Mouse (Mus musculus): ENCODE measurements at regions not wholly inside any gene's neighbourhood (a gene's known extent, or its start where the extent isn't known, plus 50 kb on each side); places are given as distances from the start of the nearest gene placed in this dataset.

GRCm38 (mm10) chr11:33061570-33061969, 85.6 kb downstream of the Fgf18 start:
- DNase-seq = no peak

DNA sequence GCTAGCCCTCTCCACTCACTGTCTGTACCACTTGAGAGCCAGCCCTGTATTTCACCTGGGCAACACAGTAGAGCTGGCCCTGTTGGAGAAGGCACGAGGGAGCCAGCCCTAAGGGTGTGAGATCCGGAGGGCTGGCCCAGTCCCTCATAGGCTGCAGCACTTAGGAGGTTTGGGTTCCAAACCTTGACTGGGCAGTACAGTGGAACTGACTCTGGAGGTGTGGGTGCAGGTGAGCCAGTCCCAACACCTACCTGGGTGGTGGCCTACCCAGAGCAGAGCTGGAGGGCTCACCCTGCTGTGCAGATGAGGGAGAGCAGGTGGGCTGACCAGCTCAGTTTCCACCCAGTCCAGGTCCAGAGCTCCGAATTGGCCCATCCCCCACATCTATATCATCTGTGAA, 86.8 kb downstream of the Fgf18 start:
- no peak for DNase-seq

DNA sequence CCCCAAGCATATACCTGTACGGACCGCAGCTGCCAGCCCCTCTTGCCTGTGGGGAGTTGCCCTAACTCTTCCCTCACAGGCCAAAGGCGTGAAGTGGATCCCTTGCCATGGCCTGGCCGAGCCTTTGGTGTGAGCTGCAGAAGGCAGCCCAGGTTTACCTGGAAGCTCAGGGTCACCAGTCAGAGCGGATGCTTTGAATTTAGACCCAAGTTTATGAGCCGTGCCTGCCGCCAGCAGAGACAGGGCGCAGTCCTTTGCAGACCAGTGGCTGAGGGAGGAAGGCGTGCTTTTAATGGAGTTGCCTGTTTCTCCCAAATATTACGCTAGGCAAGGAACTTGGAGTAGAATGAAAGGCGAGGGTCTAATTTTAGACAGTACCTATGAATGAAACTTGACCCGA, 97.0 kb downstream of the Fgf18 start:
- no peak for DNase-seq

DNA sequence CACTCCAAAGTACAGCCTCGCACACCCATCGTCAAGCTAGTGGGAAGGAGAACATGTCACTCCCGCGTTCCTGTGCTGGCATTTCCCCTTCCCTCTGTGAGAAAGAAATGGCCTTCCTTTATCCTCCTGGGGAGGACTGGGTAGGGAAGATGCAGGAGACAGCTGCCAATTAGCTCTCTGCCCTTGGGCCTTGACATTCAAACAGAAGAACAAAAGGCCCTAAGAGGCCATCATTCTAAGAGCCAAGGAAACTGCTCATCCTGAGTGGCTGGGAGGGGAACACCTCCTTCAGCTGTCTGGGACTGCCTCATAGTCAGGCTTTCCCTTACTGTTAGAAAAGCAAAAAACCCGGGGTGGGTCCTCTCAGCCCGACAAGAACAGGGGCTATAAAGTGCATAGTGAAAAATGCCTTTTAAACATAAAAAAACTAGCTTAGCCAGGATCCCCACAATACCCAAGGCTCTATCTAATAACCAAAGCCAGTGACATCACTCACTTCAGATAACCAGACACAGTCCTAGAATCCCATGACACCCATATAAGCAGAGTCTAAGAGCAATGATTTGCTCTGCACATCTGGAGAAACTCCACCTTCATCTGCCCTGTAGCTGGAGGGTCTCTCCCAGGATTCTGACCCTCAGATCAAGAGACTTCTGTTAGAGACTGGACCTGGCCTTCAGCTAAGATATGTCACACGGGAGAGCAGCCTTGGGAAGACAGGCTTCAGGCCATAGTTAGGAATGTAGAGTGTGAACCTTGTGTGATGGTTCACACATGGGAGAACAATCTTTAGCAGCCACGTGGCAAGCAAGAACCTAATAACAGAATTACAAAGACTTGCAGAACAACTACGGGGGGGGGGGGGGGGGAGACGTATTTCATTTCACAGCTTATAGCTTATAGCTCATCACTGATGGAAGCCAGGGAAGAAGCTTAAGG, 107.1 kb downstream of the Fgf18 start:
- DNase-seq = no peak

DNA sequence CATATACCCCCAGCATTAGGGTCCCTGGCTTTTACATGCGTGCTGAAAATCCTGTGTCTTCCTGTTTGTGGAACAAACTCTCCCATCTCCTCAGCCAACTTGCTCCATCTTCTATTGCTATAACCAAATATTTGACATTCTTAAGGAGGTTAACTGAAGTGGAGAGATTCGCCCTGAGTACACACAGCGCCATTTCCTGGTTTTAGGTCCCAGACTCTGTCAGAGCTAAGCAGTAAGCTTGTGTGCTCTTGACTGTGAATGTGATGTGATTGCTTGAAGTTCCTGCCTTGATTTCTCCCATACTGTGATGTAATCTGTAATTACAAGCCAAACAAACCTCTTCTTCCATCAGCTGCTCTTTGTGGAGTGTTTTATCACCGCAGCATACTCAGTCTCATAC, 110.8 kb downstream of the Fgf18 start:
- no peak for DNase-seq

DNA sequence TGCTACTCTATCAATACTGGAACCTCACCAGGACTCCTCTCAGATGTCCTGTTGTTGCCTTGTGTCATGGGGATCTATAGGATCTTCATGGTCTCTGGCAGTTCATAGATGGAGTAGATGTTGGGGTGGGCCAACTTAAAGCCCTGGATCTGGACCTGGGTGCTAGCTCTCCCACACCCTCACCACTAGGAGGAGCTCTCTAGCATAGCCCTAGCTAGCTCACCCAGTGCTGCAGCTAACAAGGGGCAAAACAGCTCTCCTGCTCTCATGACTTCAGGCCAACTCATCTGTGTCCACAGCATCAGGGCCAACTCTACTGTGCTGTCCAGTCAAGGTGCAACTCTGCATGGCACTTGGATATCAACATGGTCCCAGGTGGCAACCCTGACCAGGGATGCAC, 118.3 kb downstream of the Fgf18 start:
- no peak for DNase-seq

- DNase-seq = no peak
These were observed 120.1 kb downstream of the Fgf18 start for GRCm38 (mm10) chr11:33027121-33027520.

GRCm38 (mm10) chr11:33013229-33014185, 133.7 kb downstream of the Fgf18 start:
- no peak for DNase-seq

DNA sequence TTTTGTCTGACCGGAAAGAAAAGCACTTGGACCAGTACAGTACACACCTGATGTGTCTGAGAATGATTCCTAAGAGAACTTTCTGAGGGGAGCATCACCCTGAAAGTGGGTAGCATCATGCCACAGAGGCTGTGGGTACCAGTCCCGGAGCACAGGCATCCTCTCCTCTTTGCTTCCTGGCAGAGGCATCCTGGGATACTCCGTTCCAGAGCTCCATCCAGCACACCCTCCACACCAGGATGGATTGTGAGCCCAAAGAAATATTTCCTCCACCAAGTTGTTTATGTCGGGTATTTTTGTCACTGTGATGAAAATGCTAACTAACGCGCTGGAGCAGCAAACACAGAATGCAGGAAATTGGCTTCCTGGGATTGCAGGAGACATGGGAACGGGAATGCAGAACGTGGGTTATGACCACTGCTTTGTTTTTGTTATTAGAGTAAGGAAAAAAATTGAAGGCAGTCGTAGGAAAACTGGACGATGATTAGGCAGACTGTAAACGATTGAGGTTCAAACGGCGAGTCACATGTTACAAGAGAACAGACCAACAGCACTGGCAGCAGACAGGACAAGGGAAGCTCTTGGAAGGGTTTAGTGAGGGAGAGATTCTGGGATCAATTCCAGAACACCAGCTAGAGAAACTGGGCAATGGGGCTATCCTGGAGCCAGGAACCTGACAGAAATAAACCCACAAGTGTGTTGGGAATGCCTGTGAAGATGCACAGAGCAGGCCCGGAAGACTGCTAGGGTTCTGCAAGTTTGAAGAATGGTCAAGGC, 134.6 kb downstream of the Fgf18 start:
- DNase-seq = no peak

DNA sequence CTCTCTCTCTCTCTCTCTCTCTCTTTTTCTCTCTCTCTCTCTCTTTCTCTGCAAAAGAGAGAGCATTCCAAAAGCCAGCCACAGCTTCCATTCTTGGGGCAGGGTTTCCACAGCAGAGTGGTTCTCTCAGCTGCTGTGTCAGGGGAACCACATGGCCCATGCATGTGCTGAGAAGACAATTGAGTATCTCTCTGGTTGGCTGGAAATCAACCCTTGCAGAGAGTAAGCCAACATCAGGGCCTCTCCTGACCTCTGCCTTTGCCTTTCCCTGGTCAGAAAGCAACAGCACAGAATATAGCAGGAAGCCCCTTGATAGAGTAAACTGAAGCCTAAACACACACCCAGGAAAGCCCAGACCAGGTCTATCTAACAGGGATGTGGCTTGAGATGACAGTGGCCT, 138.6 kb downstream of the Fgf18 start:
- no peak for DNase-seq

DNA sequence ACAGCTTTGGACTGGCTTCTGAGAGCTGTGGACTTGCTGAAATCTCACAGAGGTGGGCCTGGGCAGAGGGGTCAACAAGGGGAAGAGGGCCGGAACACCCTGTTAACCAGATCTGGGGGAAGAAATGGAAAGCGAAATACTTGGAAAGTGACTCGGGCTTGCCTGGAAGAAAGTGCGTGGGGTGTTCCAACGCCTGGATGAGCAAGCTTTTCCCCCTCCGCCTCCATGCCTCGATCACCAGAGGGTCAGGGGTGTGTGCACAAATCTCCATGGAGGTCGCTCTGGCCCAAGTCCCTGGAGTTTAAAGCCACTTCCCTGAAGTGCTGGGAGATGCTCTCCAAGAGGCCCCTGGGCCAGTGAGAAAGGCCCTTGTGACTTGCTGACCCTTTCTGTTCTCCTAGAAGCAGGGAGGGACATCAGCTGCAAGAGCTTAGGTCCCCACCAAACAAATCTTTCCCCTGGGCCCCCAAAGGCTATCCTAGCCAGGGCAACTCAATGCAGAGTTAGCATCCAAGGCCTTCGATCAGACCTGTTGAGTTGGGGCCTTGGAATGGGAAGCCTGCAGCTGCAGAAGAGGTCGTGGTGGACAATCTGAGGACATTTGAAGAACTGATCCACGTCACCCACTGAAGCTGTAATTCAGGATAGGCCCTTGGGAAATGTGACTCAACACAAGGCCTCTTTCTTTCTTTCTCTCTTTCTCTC, 139.2 kb downstream of the Fgf18 start:
- DNase-seq = no peak

DNA sequence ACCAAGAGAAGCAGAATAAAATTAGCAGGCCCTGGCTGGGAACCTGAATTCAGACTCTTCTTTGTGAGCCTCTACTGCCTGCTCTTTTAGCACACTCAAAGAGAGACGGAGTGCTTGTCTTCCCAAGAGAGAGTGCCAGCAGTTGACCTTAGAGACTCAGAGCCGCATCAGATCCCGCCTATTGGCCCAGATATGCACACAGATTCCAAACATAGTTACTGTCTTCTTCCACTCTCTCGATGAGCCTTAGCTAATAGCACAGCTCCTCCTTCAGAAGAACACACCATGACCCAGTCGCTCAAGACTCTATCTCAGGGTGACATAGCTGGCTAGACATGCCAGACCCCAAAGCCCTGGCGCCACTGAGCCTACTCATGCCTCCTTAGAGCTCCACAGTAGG, 139.8 kb downstream of the Fgf18 start:
- no peak for DNase-seq

DNA sequence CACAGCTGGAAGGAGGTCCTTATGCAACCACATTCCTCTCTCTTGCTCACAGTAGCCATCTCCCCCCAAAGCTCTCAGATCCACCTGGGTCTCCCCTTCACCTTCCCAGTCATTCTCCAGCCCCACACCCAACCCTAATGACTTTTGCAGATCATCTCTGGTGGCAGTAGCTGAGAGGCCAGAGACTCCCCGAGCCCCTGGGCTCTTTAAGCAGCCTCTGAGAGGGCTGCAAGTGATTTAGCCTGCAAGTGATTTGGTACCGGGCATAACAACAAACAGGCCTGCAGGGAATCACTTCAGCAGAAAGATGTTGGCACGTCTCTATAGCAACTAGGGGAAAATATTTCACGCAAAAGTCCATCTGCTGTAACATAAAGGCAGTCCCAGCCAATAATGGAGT, 142.0 kb downstream of the Fgf18 start:
- no peak for DNase-seq

GRCm38 (mm10) chr11:33004603-33005002, 142.6 kb downstream of the Fgf18 start:
- DNase-seq = no peak

DNA sequence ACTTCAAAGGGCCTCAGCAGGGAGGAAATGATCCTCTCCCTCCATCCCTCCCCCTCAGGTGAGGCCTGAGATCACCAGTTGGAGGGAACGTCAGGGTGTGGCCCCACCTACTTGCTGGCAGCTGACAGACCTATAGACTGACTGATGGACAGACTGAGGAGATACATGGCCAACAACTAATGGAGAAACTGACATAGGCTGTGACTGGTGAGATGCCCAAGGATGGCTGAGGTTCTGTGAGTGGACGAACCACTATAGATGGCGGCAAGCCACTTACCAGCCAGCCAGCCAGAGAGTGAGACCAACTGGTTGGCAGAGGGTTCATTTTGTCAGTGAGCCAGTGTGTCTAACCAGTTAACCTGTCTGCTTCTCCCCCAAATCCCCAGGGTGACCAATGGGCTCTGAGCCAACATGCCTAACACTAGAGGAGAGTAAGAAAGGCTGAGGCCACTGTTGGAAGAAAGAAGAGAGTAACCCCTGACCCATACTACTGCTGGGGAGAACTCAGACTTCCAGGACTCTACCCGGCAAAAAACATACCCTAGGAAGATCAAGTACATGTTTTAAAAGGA, 147.4 kb downstream of the Fgf18 start:
- peak in 1 of 2 experiments; percentile 4 for DNase-seq

GRCm38 (mm10) chr11:32998687-32999605, 148.3 kb downstream of the Fgf18 start:
- no peak for DNase-seq

DNA sequence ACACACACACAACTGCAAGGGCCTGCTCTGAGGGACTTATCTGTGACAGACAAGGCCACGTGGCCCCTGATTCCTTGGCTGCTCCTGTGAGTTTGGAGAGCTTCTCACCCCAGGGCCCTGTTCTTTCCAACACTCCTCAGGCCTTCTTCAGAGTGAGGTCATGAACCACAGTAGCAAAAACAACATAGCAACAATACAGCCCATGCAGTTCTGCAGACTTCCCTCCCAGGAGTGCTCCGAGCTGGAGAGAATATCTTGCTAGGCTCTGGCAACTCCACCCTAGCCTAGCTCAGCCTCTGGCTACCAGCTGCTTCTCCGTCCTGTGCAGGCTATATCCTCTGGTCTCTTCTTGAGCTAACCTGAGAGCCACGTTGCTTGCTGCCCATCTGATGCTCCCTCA, 152.8 kb downstream of the Fgf18 start:
- no peak for DNase-seq

DNA sequence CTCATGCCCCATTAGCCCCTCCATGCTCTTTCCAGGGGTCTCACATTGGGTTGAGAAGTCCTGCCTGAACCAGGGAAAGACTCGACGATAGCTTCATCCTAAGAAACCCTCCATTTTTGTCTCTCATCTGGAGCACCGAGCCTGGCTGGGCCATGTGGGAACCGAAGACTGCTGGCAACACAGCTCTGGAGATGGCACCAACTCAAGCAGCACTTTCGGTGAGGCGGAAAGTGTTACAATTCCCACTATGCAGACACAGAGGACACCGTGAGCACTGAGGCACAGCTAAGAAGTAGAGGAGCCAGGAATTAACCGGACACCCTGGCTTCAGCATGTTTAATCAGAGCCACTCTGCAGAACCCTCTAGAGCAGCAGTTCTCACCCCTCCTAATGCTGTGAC, 153.8 kb downstream of the Fgf18 start:
- no peak for DNase-seq

- DNase-seq = no peak
These were observed 156.1 kb downstream of the Fgf18 start for GRCm38 (mm10) chr11:32991036-32991616.

- no peak for DNase-seq
These were observed 157.0 kb downstream of the Fgf18 start for GRCm38 (mm10) chr11:32990201-32990600.

All from cerebellum, adult 18-20 months (tissue).